Mouse (Mus musculus) forebrain, embryonic 13.5 days (tissue): ENCODE results near the gene Rnf19b. TPM values are rescaled to one million over a fixed set of nuclear protein-coding genes. Genes with fewer than 3 reads are reported as not detected.

Experiments
- ATAC-seq: fragments of 200-750 bp; cut with Nextera tagmentation; 2 replicates; pipeline ENCODE4 v1.8.0; 2017
- H3K27ac ChIP-seq: fragments of 300-500 bp; sonication (generic); 2 replicates; pipeline ENCODE4 v1.5.1; 2015; ENCODE audit warnings: inconsistent platforms, mild to moderate bottlenecking, moderate library complexity
- H3K27me3 ChIP-seq: fragments of 300-500 bp; sonication (generic); 2 replicates; pipeline ENCODE4 v1.6.1; 2015; ENCODE audit warnings: mild to moderate bottlenecking, inconsistent platforms
- H3K36me3 ChIP-seq: fragments of 300-500 bp; sonication (generic); 2 replicates; pipeline ENCODE4 v1.6.1; 2015; ENCODE audit warnings: mild to moderate bottlenecking, inconsistent platforms; ENCODE audit not compliant: poor library complexity, severe bottlenecking
- H3K4me1 ChIP-seq: fragments of 300-500 bp; sonication (generic); 2 replicates; pipeline ENCODE4 v1.6.1; 2015; ENCODE audit warnings: inconsistent platforms
- H3K4me2 ChIP-seq: fragments of 300-500 bp; sonication (generic); 2 replicates; pipeline ENCODE4 v1.6.1; 2015; ENCODE audit warnings: inconsistent platforms, mild to moderate bottlenecking, moderate library complexity
- H3K4me3 ChIP-seq: fragments of 300-500 bp; sonication (generic); 2 replicates; pipeline ENCODE4 v1.5.1; 2015; ENCODE audit warnings: mild to moderate bottlenecking, inconsistent platforms
- H3K9ac ChIP-seq: fragments of 300-500 bp; sonication (generic); 2 replicates; pipeline ENCODE4 v1.6.1; 2015; ENCODE audit warnings: mild to moderate bottlenecking, inconsistent platforms
- H3K9me3 ChIP-seq: fragments of 300-500 bp; sonication (generic); replicated peaks from 2 replicates; pipeline ENCODE4 v1.6.1; 2016; ENCODE audit warnings: inconsistent platforms
- WGBS: fragments of 180-500 bp; shearing (Covaris S2); methylation state at CpG from one replicate; pipeline ENCODE4 v1.1.7; 2015; 5-methylcytosine and 5-hydroxymethylcytosine counted together
- polyA plus RNA-seq: library from polyadenylated mRNA; unstranded; fragments of >200 nt; fragmentation: Nextera tagmentation; extraction: Ambion mirVana; gene quantifications from 2 replicates; pipeline ENCODE4 v1.2.1, GENCODE M21; 2015

Gene Rnf19b
- polyA plus RNA-seq, 1 experiment from 2014 or later = 12.9 TPM

GRCm38 (mm10) chr4:129113083-129113988 is 55.3 kb downstream of the Rnf19b start:
- Histone ChIP-seq H3K9ac (no peak overlapping the region), H3K4me3 (no peak overlapping the region), H3K4me2 (0 out of 2 replicates have a peak overlapping the region, but pooled peaks have one; percentile 11), H3K4me1 (peaks cover 34% of the 10 kb centered on the region), H3K27me3 (peaks cover 6% of the 10 kb centered on the region; the same call in 1 of the 2 replicates), H3K36me3 (no peaks in the 10 kb centered on the region), H3K9me3 (no peaks in the 10 kb centered on the region), H3K27ac (peak overlapping the region; percentile 28)
- peak; percentile 97 for ATAC-seq
- 29% methylated on average over 28 of the region's 28 CpGs for WGBS

GRCm38 (mm10) chr4:129116703-129117102 is 58.6 kb downstream of the Rnf19b start:
- H3K36me3 ChIP-seq = no peaks in the 10 kb centered on the region
- H3K4me3 ChIP-seq = no peak overlapping the region
- no peak for ATAC-seq
- peaks cover 51% of the 10 kb centered on the region for H3K4me1 ChIP-seq
- no peak overlapping the region for H3K27ac ChIP-seq
- 88% methylated on average over 8 of the region's 8 CpGs for WGBS
- no peak overlapping the region for H3K9ac ChIP-seq
- no peaks in the 10 kb centered on the region for H3K9me3 ChIP-seq
- no peak overlapping the region for H3K4me2 ChIP-seq
- peaks cover 35% of the 10 kb centered on the region for H3K27me3 ChIP-seq

- no peak for ATAC-seq
- Histone ChIP-seq H3K9me3 (no peaks in the 10 kb centered on the region), H3K4me1 (peaks cover 42% of the 10 kb centered on the region), H3K36me3 (no peaks in the 10 kb centered on the region), H3K9ac (no peak overlapping the region), H3K4me2 (no peak overlapping the region), H3K27ac (no peak overlapping the region), H3K4me3 (no peak overlapping the region), H3K27me3 (peaks cover 45% of the 10 kb centered on the region)
- 87% methylated on average over 14 of the region's 14 CpGs for WGBS
Observed at GRCm38 (mm10) chr4:129117720-129118510, 59.8 kb downstream of the Rnf19b start.

- no peaks in the 10 kb centered on the region for H3K9me3 ChIP-seq
- H3K4me1 ChIP-seq = peaks cover 37% of the 10 kb centered on the region
- H3K9ac ChIP-seq = no peak overlapping the region
- H3K4me2 ChIP-seq = peak overlapping the region; percentile 87; the same call in 1 of the 2 replicates
- WGBS = 80% methylated on average over 10 of the region's 10 CpGs
- no peak for ATAC-seq
- H3K27ac ChIP-seq = no peak overlapping the region
- H3K36me3 ChIP-seq = no peaks in the 10 kb centered on the region
- no peak overlapping the region for H3K4me3 ChIP-seq
- peaks cover 58% of the 10 kb centered on the region for H3K27me3 ChIP-seq
Observed at GRCm38 (mm10) chr4:129119708-129120107, 61.6 kb downstream of the Rnf19b start.

- ATAC-seq = peak; percentile 28; the same call in 1 of the 2 replicates
- 2% methylated on average over 33 of the region's 59 CpGs for WGBS
- H3K4me2 ChIP-seq = peak overlapping the region; percentile 87
- peak overlapping the region; percentile 68 for H3K9ac ChIP-seq
- H3K9me3 ChIP-seq = no peaks in the 10 kb centered on the region
- H3K27ac ChIP-seq = no peak overlapping the region
- peaks cover 62% of the 10 kb centered on the region for H3K27me3 ChIP-seq
- peak overlapping the region; percentile 52 for H3K4me3 ChIP-seq
- peaks cover 38% of the 10 kb centered on the region for H3K4me1 ChIP-seq
- no peaks in the 10 kb centered on the region for H3K36me3 ChIP-seq
Observed at GRCm38 (mm10) chr4:129120520-129121445, 62.7 kb downstream of the Rnf19b start.

- Histone ChIP-seq H3K4me1 (peaks cover 40% of the 10 kb centered on the region), H3K36me3 (no peaks in the 10 kb centered on the region), H3K9ac (peak within 1 kb of the TSS; percentile 68), H3K4me2 (peak within 1 kb of the TSS; percentile 87), H3K9me3 (no peaks in the 10 kb centered on the region), H3K27ac (peak within 1 kb of the TSS; percentile 35), H3K27me3 (peaks cover 65% of the 10 kb centered on the region), H3K4me3 (peak within 1 kb of the TSS; percentile 52)
- 3% methylated on average over 16 of the region's 17 CpGs for WGBS
- peak; percentile 10; the same call in 1 of the 2 replicates for ATAC-seq
Observed at GRCm38 (mm10) chr4:129121569-129122086, 63.6 kb downstream of the Rnf19b start, which contains the start of gene Hpca. Hpca (minus strand) TSS chr4:129122036.

- peaks cover 65% of the 10 kb centered on the region for H3K27me3 ChIP-seq
Observed at GRCm38 (mm10) chr4:129122107-129122506, 64.0 kb downstream of the Rnf19b start.

GRCm38 (mm10) chr4:129122719-129123118 is 64.6 kb downstream of the Rnf19b start:
- H3K4me2 ChIP-seq = no peak overlapping the region
- H3K27ac ChIP-seq = no peak overlapping the region
- WGBS = 27% methylated on average over 8 of the region's 8 CpGs
- H3K9ac ChIP-seq = no peak overlapping the region
- no peaks in the 10 kb centered on the region for H3K36me3 ChIP-seq
- H3K9me3 ChIP-seq = no peaks in the 10 kb centered on the region
- ATAC-seq = peak; percentile 37
- H3K4me1 ChIP-seq = peaks cover 40% of the 10 kb centered on the region
- peaks cover 65% of the 10 kb centered on the region for H3K27me3 ChIP-seq
- H3K4me3 ChIP-seq = no peak overlapping the region

More at GRCm38 (mm10) chr4:129122107-129122506, 64.0 kb downstream of the Rnf19b start:
- Histone ChIP-seq H3K4me1 (peaks cover 40% of the 10 kb centered on the region), H3K4me3 (no peak overlapping the region), H3K4me2 (no peak overlapping the region), H3K27ac (peak overlapping the region; percentile 35), H3K9me3 (no peaks in the 10 kb centered on the region), H3K36me3 (no peaks in the 10 kb centered on the region), H3K9ac (no peak overlapping the region)
- WGBS = 32% methylated on average over 9 of the region's 9 CpGs
- ATAC-seq = no peak

GRCm38 (mm10) chr4:129124652-129125146 is 66.6 kb downstream of the Rnf19b start:
- Histone ChIP-seq H3K4me2 (peak overlapping the region; percentile 54), H3K4me1 (peaks cover 54% of the 10 kb centered on the region)

GRCm38 (mm10) chr4:129125736-129126451 is 67.8 kb downstream of the Rnf19b start:
- H3K4me1 ChIP-seq = peaks cover 54% of the 10 kb centered on the region
- H3K27me3 ChIP-seq = peaks cover 39% of the 10 kb centered on the region
- H3K27ac ChIP-seq = no peak overlapping the region
- no peak for ATAC-seq
- H3K4me2 ChIP-seq = peak overlapping the region; percentile 54
- H3K4me3 ChIP-seq = peak overlapping the region; percentile 24
- 0 out of 2 replicates have a peak overlapping the region, but pooled peaks have one; percentile 27 for H3K9ac ChIP-seq
- WGBS = 7% methylated on average over 19 of the region's 19 CpGs
- no peaks in the 10 kb centered on the region for H3K36me3 ChIP-seq
- H3K9me3 ChIP-seq = no peaks in the 10 kb centered on the region

More at GRCm38 (mm10) chr4:129124652-129125146, 66.6 kb downstream of the Rnf19b start:
- WGBS = 7% methylated on average over 13 of the region's 13 CpGs
- H3K9ac ChIP-seq = no peak overlapping the region
- H3K36me3 ChIP-seq = no peaks in the 10 kb centered on the region
- no peaks in the 10 kb centered on the region for H3K9me3 ChIP-seq
- 0 out of 2 replicates have a peak overlapping the region, but pooled peaks have one; percentile 0 for H3K4me3 ChIP-seq
- peaks cover 51% of the 10 kb centered on the region for H3K27me3 ChIP-seq
- 0 out of 2 replicates have a peak overlapping the region, but pooled peaks have one; percentile 1 for H3K27ac ChIP-seq
- ATAC-seq = peak; percentile 59
